Mouse (Mus musculus) neutrophil, adult 5-6 weeks (primary cell): Measurements from ENCODE around the gene Urod. TPM values are rescaled to one million over a fixed set of nuclear protein-coding genes. Genes with fewer than 3 reads are reported as not detected.

Experiments
- ATAC-seq: fragments of 151-379, 151-347 bp; 2 replicates; pipeline ENCODE4 v1.8.0; 2017; ENCODE audit warnings: mild to moderate bottlenecking, moderate TSS enrichment; ENCODE audit not compliant: insufficient number of reproducible peaks, poor library complexity, low FRiP score, severe bottlenecking; ENCODE audit errors: extremely low read depth
- total RNA-seq: library from RNA; stranded (forward); fragments of 200-1000 nt; gene quantifications from 2 replicates; pipeline ENCODE4 v1.2.3, GENCODE M21; 2017

Urod gene
- 50.2 and 63.2 TPM in 2 replicates for total RNA-seq

GRCm38 (mm10) chr4:116993672-116994621, at the start of gene Urod:
TSS of gene Urod (minus strand) at chr4:116994413.
- ATAC-seq, result peak; percentile 86

DNA sequence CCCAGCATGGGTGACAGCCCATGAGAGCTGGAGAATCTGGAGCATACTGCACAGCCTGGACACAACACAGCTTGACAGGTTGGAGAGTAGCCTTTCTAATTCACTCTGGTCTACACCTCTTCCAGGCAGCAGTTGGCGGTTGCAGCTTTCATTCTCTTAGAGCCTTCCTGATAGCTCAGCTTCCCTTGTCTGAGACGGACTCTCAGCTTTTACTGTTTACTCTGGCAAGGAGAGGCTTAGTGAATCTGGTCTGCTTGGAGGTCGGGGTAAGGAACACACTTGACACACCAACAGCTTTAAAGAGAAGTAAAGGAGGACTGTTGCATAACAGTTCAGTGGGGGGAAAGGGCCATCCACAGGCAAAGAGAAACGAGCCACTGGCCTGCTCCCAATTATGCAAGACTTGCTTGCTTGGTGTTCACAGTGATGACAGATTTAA, 47.1 kb upstream of the Urod start:
- peak; percentile 77; the same call in 1 of the 2 replicates for ATAC-seq

GRCm38 (mm10) chr4:117040791-117041190, 46.6 kb upstream of the Urod start:
- no peak for ATAC-seq

- ATAC-seq, result no peak
Observed at GRCm38 (mm10) chr4:117039925-117040687, 45.9 kb upstream of the Urod start.

- ATAC-seq, result no peak
Observed at GRCm38 (mm10) chr4:117031105-117031504, 36.9 kb upstream of the Urod start.

DNA sequence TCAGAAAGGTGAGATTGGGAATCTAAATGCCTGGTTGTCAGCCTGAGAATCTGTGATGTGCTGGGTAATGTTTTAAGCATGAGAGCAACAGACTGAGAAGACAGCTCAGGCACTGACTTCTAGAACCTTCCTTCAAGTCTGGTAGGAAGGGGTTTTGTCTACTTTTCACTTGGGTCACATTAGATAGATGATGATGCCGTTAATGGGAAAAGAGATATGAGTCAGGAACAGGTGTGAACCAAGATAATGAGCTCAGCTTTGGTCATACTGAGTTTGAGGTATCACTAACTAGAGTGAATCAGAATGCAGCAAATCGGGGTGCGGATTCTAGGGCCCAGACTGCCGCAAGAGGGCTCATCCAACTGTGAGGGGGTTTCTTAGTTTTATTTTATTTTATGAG, 29.3 kb upstream of the Urod start:
- ATAC-seq, result no peak

- ATAC-seq, result peak; percentile 94
Observed at GRCm38 (mm10) chr4:117019206-117020134, 25.3 kb upstream of the Urod start, which contains the start of gene Eif2b3. TSS of gene Eif2b3 (plus strand) at chr4:117019402.

DNA sequence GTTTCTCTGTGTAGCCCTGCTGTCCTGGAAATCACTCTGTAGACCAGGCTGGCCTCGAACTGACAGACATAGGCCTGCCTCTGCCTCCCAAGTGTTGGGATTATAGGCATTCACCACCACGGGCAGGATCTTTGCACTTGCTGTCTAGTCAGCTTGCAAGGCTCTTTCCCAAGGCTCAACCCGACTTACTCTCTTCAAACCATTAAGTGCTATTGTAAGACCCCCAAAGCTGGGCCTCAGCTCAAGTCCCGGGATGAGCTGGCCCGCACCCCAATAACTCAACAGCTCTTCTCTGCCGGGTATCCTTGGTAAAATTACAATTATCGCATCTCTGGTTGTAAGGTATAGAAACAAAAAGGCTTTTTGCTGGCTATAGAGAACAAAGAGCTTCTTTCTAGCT, 24.1 kb upstream of the Urod start:
- ATAC-seq, result no peak

DNA sequence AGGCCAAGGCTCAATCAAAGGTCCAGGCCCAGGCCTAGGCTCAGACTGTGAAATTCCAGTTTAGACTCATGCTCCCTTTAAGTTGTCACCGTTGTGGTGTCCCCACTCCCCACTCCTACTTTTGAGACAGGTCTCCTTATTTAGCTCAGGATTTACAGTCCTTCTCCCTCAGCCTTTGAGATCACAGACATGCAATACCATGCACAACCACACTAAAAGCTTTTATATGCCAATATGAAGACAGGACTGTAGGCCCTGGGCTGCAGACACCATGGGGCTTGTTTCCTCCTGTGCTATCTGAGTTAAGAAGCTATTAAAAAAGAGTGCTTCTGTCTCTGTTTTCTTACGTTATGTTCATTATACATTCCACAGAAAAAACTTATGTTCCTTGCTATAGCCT, 23.5 kb upstream of the Urod start:
- no peak for ATAC-seq

- no peak for ATAC-seq
Observed at GRCm38 (mm10) chr4:117014901-117015415, 20.7 kb upstream of the Urod start.

DNA sequence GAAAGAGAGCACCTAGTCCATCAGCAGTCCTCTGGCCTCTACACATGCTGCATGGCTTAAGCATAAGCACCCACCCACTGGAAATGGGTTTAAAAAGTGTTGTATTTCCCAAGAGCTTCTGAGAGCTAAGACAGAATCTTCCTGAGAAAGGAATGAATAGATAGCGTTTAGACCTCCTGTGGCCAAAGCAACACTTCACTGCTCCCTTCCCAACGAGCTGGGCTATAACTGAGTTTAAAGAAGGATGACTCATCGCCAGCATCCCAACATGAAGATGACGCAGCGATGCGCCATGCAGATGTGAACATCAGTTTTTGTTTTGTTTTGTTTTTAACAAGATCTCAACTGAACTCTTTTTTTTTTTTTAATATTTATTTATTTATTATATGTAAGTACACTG, 19.4 kb upstream of the Urod start:
- no peak for ATAC-seq

- ATAC-seq, result no peak
Observed at GRCm38 (mm10) chr4:117010231-117010630, 16.0 kb upstream of the Urod start.

GRCm38 (mm10) chr4:117007058-117007457, 12.8 kb upstream of the Urod start:
- no peak for ATAC-seq

GRCm38 (mm10) chr4:117005611-117006400, 11.6 kb upstream of the Urod start:
- ATAC-seq, result no peak

DNA sequence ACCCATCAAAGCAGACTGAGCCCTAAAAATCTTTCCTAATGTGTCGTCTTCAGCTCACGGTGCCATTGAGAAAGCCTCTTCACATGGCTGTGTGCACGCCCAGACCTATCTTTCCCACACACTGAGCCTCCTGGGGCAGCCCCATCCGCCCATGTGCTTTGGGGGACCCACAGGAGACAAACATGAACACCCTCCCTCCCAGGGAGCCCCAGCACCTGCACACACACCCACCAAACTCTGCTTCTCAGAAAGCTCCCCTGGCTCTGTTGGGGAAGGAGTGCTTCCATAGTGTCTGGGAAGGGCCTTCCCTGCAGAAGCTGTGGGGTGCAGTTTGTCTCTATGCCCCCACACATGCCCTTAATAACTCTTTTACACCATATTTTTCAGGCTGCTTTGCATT, 10.4 kb upstream of the Urod start:
- no peak for ATAC-seq

- peak; percentile 37; the same call in 1 of the 2 replicates for ATAC-seq
Observed at GRCm38 (mm10) chr4:117002543-117003521, 8.6 kb upstream of the Urod start.

DNA sequence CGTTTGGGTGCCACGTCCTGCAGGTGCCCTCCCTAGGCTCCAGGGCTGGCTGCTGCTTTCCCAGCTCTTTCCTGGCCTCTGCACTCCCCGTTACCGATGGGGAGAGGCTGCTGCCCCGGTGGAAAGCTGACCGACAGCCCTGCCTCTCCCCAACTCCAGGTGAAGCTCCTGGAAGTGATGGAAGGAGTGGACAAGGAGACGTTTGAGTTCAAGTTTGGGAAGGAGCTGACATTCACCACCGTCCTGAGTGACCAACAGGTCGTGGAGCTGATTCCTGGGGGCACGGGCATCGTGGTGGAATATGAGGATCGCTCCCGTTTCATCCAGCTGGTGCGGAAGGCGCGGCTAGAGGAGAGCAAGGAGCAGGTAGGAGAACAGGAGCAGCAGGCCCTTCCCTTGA, 7.7 kb upstream of the Urod start:
- no peak for ATAC-seq
